Mouse (Mus musculus): ENCODE results near the gene Gm28047.

GRCm38 (mm10) chr15:102590567-102590966 lies 34.3 kb downstream of the Gm28047 start:
- TF ChIP-seq MAX (IDR thresholded peaks at IDR 0.05): no peak
- TF ChIP-seq CTCF (IDR thresholded peaks at IDR 0.05; ENCODE audit: control insufficient read depth, insufficient read depth, insufficient read length): no peak
- no peak for TF ChIP-seq MYOG (IDR thresholded peaks at IDR 0.05; ENCODE audit: control insufficient read depth, extremely low read depth, insufficient read length)
- TF ChIP-seq USF1 (IDR thresholded peaks at IDR 0.05; ENCODE audit: low read depth): no peak
- no peak for TF ChIP-seq FOSL1 (IDR thresholded peaks at IDR 0.05; ENCODE audit: insufficient read depth, low read length, poor library complexity, severe bottlenecking)
